Mouse (Mus musculus): ENCODE data around the gene BC004004.

The BC004004 gene

DNA sequence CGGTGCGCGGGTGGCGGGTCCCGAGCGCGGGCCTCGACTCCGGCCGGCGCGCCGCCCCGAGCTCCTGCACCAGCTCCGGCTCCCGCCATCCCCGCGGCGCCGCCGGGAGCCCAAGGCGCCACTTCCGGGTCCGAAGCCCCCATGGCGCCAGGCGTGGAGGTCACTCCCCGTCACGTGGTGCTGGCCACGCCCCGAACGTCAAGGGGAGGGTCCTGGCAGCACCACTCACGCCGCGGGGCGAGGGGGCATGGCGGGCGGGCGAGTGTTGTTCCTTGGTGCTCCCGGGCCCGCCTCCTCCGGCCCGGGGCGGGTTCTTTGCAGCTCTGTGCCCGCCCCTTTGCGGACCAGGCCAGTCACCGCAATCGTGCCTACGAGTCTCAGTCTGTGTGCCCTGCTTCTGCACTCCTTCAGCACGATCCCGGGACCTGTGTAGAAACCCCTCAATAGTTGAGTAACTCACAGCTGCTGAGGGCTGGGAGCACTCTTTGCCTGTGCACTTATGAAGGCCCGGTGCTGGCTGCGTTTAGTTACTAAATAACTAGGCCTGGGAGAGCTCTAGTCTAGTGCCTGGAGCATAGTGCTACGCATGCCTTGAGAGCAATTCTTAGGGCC is 79.2 kb downstream of the BC004004 start, which contains the start of gene Mtch1:
TSS of gene Mtch1 (minus strand) at position 290 of the 612 bp plus-strand sequence.
- WGBS: under 1% methylated on average over 46 of the region's 53 CpGs

GRCm38 (mm10) chr17:29348996-29349395 is 80.4 kb downstream of the BC004004 start:
- 82% methylated on average over 2 of the region's 2 CpGs for WGBS

GRCm38 (mm10) chr17:29351056-29351455 is 82.5 kb downstream of the BC004004 start:
- 80% methylated on average over 5 of the region's 5 CpGs for WGBS

GRCm38 (mm10) chr17:29355461-29355840 is 86.9 kb downstream of the BC004004 start:
- WGBS: 36% methylated on average over 5 of the region's 5 CpGs

DNA sequence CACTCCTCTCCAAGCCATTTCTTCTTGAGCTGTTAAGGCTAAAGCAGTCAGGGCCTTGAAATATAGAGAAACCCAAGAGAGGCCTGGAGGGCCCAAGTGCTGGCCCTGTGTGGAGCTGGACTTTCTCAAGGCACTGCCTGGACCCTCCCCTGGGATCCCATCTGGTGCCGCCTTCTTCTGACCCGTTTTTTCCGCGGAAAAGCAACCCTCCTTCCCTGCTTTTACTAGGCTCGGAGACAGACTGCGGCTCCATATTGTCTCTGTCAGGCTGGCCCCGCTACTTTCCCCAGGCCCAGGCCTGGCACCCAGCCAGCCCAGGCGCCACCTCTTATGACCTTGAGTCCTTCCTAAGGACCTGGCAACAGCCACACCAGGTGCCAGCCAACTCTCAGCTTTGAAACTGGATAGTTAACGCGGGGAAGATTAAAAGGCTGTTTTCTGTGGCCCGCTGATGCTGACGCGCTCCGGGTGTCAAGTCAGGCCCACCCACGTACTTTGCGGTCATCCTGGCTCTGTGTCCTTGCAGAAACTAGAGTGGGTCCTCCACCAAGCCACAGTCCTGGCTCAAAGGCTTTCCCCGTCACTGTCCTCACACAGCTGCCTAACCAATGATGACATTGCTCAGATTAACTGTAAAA is 87.4 kb downstream of the BC004004 start:
- WGBS: 18% methylated on average over 17 of the region's 17 CpGs

DNA sequence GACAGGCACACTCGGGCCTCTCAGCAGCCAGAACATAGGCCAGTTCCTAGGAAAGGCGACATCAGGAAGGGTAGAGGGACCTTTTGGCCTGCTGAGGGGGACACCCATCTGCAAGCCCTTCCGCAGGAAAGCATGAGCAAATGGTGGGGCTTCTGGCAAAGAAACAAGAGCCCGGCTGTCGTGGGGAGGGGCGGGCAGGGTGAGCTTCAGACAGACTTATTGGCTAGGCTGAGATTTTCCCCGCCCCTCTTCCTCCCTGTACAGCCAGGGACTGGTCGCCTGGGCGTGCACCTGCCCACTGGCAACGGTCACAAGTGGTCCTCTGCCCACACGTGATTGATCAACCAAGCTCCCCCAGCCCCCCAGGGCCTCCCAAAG is 87.9 kb downstream of the BC004004 start:
- WGBS: 18% methylated on average over 11 of the region's 11 CpGs

GRCm38 (mm10) chr17:29356882-29357281 is 88.3 kb downstream of the BC004004 start:
- WGBS: 27% methylated on average over 9 of the region's 9 CpGs

DNA sequence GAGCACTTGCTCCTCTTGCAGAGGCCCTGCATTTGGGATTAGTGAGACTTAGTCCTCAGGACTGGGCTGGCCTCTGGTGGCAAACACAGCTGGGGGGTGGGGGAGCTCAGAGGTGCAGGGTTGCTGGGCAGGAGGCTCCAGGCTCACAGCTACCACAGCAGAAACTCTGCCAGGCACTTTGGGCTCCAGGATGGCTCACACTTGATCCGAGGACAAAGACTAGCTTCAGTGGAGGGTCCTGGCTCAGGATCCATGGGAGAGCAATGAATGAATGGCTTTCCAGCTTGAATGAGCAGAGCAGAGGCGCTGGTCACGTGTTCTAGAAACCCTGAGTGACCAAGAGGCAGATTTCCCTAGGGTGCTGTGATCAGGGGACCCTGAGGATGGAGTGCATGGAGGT is 90.3 kb downstream of the BC004004 start:
- 71% methylated on average over 3 of the region's 3 CpGs for WGBS

GRCm38 (mm10) chr17:29360761-29361221 is 92.2 kb downstream of the BC004004 start, which contains the start of gene Fgd2:
Fgd2 (plus strand) TSS chr17:29360914.
- 59% methylated on average over 5 of the region's 5 CpGs for WGBS

DNA sequence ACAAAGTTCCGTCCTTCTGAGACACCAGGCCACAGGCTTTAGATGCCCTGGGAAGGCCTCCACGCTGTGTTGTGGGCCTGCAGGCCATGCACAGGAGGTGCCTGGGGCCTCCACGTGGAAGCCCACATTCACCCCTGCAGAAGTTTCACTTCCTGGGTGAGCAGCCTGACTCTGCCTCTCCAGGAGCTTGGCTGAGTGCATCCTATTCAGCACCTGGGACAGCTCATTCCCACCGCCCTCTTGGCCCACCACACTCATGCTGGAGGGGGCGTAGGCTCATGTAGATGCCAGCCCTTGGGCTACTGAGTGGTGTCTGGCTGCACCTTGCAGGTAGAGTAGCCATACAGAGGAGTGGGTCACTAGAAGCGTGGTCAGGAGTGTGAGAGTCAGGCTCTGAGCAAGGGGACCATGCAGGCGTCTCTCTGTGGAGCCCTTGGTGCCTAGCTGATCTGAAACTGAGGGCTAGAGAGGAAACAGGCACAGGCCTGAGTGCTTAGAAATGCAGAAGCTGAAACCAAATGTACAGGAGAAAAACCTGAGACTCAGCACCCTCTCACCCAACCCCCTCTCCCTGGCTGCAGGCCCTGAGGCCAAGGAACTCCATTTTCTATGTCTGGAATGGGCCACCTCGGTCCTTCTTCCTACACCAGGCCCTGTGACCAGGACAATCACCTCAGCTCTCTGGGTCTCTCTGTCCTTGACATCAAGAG is 93.5 kb downstream of the BC004004 start:
- WGBS: 81% methylated on average over 8 of the region's 8 CpGs

GRCm38 (mm10) chr17:29363109-29363508 is 94.5 kb downstream of the BC004004 start:
- WGBS: 78% methylated on average over 8 of the region's 8 CpGs
